In the genomic region with DNA sequence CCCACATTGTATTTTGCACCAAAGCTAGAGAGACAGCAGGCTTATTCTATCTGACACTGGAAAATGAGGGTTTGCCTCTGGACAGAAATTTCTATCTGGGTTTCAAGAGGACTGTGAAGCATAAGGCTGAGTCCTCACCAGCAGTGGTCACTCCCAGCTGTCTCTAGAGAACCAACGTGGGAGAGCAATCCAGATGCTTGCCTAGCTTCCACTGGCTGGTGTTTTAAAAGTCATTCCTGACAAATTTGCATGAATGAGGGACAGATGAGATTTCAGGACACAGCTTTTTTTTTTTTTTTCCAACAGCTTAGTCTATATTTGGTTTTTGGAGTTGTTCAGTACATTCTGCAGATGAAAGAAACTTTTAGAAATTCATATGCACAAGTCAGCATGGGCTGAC, we compare ENCODE assay signal across 13 mouse cellular contexts.
"Had no signal": no experiment of that assay in that cellular context is flagged by ENCODE, and none has a peak within 500 bp of the region (broad histone marks: within the 10 kb centered on the region; RNA-seq: fewer than 3 reads in every experiment).

No protein-coding gene starts in this region.

- DNase-seq: gastrocnemius, postnatal 14 days; gastrocnemius, postnatal 36 days; heart, adult 11 months; heart, adult 2 months; heart, postnatal 14 days; heart, postnatal 36 days; kidney, adult 18-20 months; kidney, adult 8-10 months; kidney, postnatal 10 days; kidney, postnatal 25 days; kidney, postnatal 4 days; liver; liver, embryonic 13.5 days had no signal
